Mouse (Mus musculus): ENCODE measurements around the gene Ang6. TPM values are rescaled to one million over a fixed set of nuclear protein-coding genes. Genes with fewer than 3 reads are reported as not detected.
"Not testable (repeated sequence)": the region's sequence is repeated elsewhere in the genome, so short reads cannot be mapped to it uniquely, and the experiment has no call there.

Ang6 gene
- total RNA-seq (2021): not detected
- long read RNA-seq, experiment 1: 0 reads
- long read RNA-seq, experiment 2: 0 reads

- intact Hi-C loops (cut with DNase I): no loop called here
- DNase-seq: no peak
These were observed at the start of gene Ang6 for GRCm38 (mm10) chr14:44002169-44002568. Gene Ang6, minus strand, starts transcription at chr14:44002269.

- DNase-seq; intact Hi-C loops (cut with DNase I): not testable (repeated sequence)
These were observed 44.5 kb upstream of the Ang6 start for GRCm38 (mm10) chr14:44046567-44046966.

- intact Hi-C loops (cut with DNase I): not testable (repeated sequence)
These were observed 29.8 kb upstream of the Ang6 start for GRCm38 (mm10) chr14:44031828-44032227.

GRCm38 (mm10) chr14:44009686-44010085, 7.6 kb upstream of the Ang6 start:
- intact Hi-C loops (cut with DNase I); DNase-seq: not testable (repeated sequence)

More at GRCm38 (mm10) chr14:44031828-44032227, 29.8 kb upstream of the Ang6 start:
- DNase-seq: not testable (repeated sequence)

GRCm38 (mm10) chr14:44008021-44008420, 6.0 kb upstream of the Ang6 start:
- DNase-seq; intact Hi-C loops (cut with DNase I): not testable (repeated sequence)

- no peak for DNase-seq
- intact Hi-C loops (cut with DNase I): no loop called here
These were observed 469 bp downstream of the Ang6 start for GRCm38 (mm10) chr14:44001600-44001999.

- DNase-seq; intact Hi-C loops (cut with DNase I): not testable (repeated sequence)
These were observed 3.5 kb downstream of the Ang6 start for GRCm38 (mm10) chr14:43998455-43999000.

GRCm38 (mm10) chr14:43987404-43987803, 14.7 kb downstream of the Ang6 start:
- intact Hi-C loops (cut with DNase I): loop anchor here (10.0 kb wide), 1 partner anchor 53 kb away; no protein-coding TSS in a partner anchor
- DNase-seq: peak; percentile 69 to 84

GRCm38 (mm10) chr14:43986147-43986546, 15.9 kb downstream of the Ang6 start:
- DNase-seq: no peak
- intact Hi-C loops (cut with DNase I): loop anchor here (10.0 kb wide), 1 partner anchor 51 kb away; no protein-coding TSS in a partner anchor

- intact Hi-C loops (cut with DNase I): loop anchor here (10.0 kb wide), 1 partner anchor 49 kb away; no protein-coding TSS in a partner anchor
- DNase-seq: peak; percentile 54 to 73
These were observed 18.2 kb downstream of the Ang6 start for GRCm38 (mm10) chr14:43983897-43984296.

GRCm38 (mm10) chr14:43983454-43983853, 18.6 kb downstream of the Ang6 start:
- intact Hi-C loops (cut with DNase I): loop anchor here (10.0 kb wide), 1 partner anchor 49 kb away; no protein-coding TSS in a partner anchor

GRCm38 (mm10) chr14:43956769-43957168, 45.3 kb downstream of the Ang6 start, which contains the start of gene Ang5:
Gene Ang5, plus strand, starts transcription at chr14:43957069.
- DNase-seq; intact Hi-C loops (cut with DNase I): not testable (repeated sequence)

More at GRCm38 (mm10) chr14:43983454-43983853, 18.6 kb downstream of the Ang6 start:
- peak in 1 of 2 experiments; percentile 0 for DNase-seq

GRCm38 (mm10) chr14:43955074-43955473, 47.0 kb downstream of the Ang6 start:
- intact Hi-C loops (cut with DNase I); DNase-seq: not testable (repeated sequence)

- intact Hi-C loops (cut with DNase I): not testable (repeated sequence)
These were observed 48.7 kb downstream of the Ang6 start for GRCm38 (mm10) chr14:43953382-43953781.

More at GRCm38 (mm10) chr14:43953382-43953781, 48.7 kb downstream of the Ang6 start:
- DNase-seq: not testable (repeated sequence)

Other genes with a start within 250 kb of the Ang6 start
- gene Gm8180, start 217.5 kb downstream of the Ang6 start, total RNA-seq (2021): not detected
- not detected for gene Ear1, start 126.8 kb downstream of the Ang6 start, total RNA-seq (2021)
- not detected for gene Ear10, start 78.7 kb downstream of the Ang6 start, total RNA-seq (2021)
- gene Gm8113, start 76.9 kb downstream of the Ang6 start, total RNA-seq (2021): 1 to 10 TPM; 4.2 to 4.4 TPM
- not detected for gene Ang5, start 45.2 kb downstream of the Ang6 start, total RNA-seq (2021)
- 1 to 10 TPM in 1 of 2 experiments, under 1 TPM in 1; 0.63 to 1.2 TPM for gene Ear2, start 100.4 kb upstream of the Ang6 start, total RNA-seq (2021)
- gene Gm3327, start 121.6 kb upstream of the Ang6 start, total RNA-seq (2021): not detected
- gene Gm8212, start 195.4 kb upstream of the Ang6 start, total RNA-seq (2021): not detected
- not detected for gene 4930503E14Rik, start 211.0 kb upstream of the Ang6 start, total RNA-seq (2021)

Measured in heart, postnatal 14 days (tissue).